Mouse (Mus musculus) right cerebral cortex, postnatal 10 days (tissue): ENCODE measurements at regions not wholly inside any gene's neighbourhood (a gene's known extent, or its start where the extent isn't known, plus 50 kb on each side); places are given as distances from the start of the nearest gene placed in this dataset.
A peak's percentile ranks its signal among the peaks of the same experiment; 100 is the strongest.

Experiments
- DNase-seq, 2 experiments: peaks; one replicate each; pipeline ENCODE4 v3.0.0; 2021; ENCODE audit warnings: low spot score in 2 of 2

GRCm38 (mm10) chr7:115192482-115192881 is 449.0 kb downstream of the Insc start:
- no peak for DNase-seq

- no peak for DNase-seq
Observed at GRCm38 (mm10) chr7:115192992-115193761, 449.7 kb downstream of the Insc start.

GRCm38 (mm10) chr7:115204916-115205315 is 461.4 kb downstream of the Insc start:
- DNase-seq = no peak

GRCm38 (mm10) chr7:115206479-115207134 is 463.1 kb downstream of the Insc start:
- DNase-seq = no peak

GRCm38 (mm10) chr7:115208781-115209180 is 465.3 kb downstream of the Insc start:
- DNase-seq = no peak

- DNase-seq = no peak
Observed at GRCm38 (mm10) chr7:115210012-115210411, 466.5 kb downstream of the Insc start.

- peak; percentile 88 to 90 for DNase-seq
Observed at GRCm38 (mm10) chr7:115216838-115217237, 473.3 kb downstream of the Insc start.

GRCm38 (mm10) chr7:115217255-115217654 is 473.8 kb downstream of the Insc start:
- DNase-seq = no peak

GRCm38 (mm10) chr7:115217712-115218111 is 474.2 kb downstream of the Insc start:
- DNase-seq = no peak

GRCm38 (mm10) chr7:115218596-115219180 is 475.2 kb downstream of the Insc start:
- peak; percentile 40 to 47 for DNase-seq

- DNase-seq = no peak
Observed at GRCm38 (mm10) chr7:115222642-115223041, 479.1 kb downstream of the Insc start.

GRCm38 (mm10) chr7:115230525-115230924 is 487.0 kb downstream of the Insc start:
- DNase-seq = no peak

GRCm38 (mm10) chr7:115233850-115234436 is 490.4 kb downstream of the Insc start:
- DNase-seq = no peak

GRCm38 (mm10) chr7:115237131-115237530 is 493.6 kb downstream of the Insc start:
- DNase-seq = no peak

- no peak for DNase-seq
Observed at GRCm38 (mm10) chr7:115251591-115252369, 508.3 kb downstream of the Insc start.

- DNase-seq = no peak
Observed at GRCm38 (mm10) chr7:115252370-115252750, 508.9 kb downstream of the Insc start.

GRCm38 (mm10) chr7:115258626-115259025 is 515.1 kb downstream of the Insc start:
- DNase-seq = peak; percentile 36

GRCm38 (mm10) chr7:115263082-115263481 is 519.6 kb downstream of the Insc start:
- peak in 1 of 2 experiments; percentile 27 for DNase-seq

GRCm38 (mm10) chr7:115266141-115266540 is 522.6 kb downstream of the Insc start:
- no peak for DNase-seq

- no peak for DNase-seq
Observed at GRCm38 (mm10) chr7:115270803-115271202, 527.3 kb downstream of the Insc start.

GRCm38 (mm10) chr7:115274836-115275235 is 531.3 kb downstream of the Insc start:
- DNase-seq = no peak
